Mouse (Mus musculus): Measurements from ENCODE around the gene Crygc. TPM values are rescaled to one million over a fixed set of nuclear protein-coding genes. Genes with fewer than 3 reads are reported as not detected.
"Not testable (repeated sequence)": the region's sequence is repeated elsewhere in the genome, so short reads cannot be mapped to it uniquely, and the experiment has no call there.

Gene Crygc
- polyA plus RNA-seq, 1 experiment from 2014 or later, result not detected

DNA sequence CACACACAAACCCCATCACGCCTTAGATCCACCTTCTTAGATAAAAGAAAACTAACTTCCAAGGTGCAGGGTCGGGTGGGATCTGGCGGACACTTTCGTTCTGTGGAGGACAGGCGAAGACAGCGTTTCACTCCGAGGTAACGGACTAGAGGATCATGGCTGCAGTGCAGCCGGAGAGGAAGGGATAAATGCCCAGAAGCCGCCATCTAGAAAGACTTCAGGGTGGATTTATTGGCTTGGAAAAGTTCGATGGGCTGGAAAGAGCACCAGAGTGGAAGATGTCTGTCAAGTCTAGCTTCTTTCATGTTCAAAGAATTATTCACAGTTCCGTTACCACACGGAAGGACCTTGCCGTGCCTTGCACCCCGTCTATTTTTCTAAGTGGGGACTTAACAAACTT lies 9.3 kb downstream of the Crygc start:
- Histone ChIP-seq H3K27me3 (replicated peaks; ENCODE audit: control insufficient read depth, insufficient read depth, low read length) (no peaks in the 10 kb centered on the region), H3K9me3 (ENCODE audit: control insufficient read depth) (no peaks in the 10 kb centered on the region), H3K4me1 (replicated peaks; ENCODE audit: control insufficient read depth, insufficient read depth, low read length) (no peaks in the 10 kb centered on the region), H3K4me2 (replicated peaks; ENCODE audit: low read depth) (no peak overlapping the region), H3K9ac (ENCODE audit: low read depth, low read length) (no peak overlapping the region), H3K4me3 (ENCODE audit: low read depth, low read length) (no peak overlapping the region), H3K36me3 (ENCODE audit: control insufficient read depth, insufficient read depth) (no peaks in the 10 kb centered on the region), H3K27ac (ENCODE audit: low read depth, low read length) (no peak overlapping the region)
- ATAC-seq, result no peak
- WGBS, result 87% methylated on average over 15 of the region's 15 CpGs
- no peak for TF ChIP-seq CTCF (IDR thresholded peaks at IDR 0.05; ENCODE audit: low read depth)

DNA sequence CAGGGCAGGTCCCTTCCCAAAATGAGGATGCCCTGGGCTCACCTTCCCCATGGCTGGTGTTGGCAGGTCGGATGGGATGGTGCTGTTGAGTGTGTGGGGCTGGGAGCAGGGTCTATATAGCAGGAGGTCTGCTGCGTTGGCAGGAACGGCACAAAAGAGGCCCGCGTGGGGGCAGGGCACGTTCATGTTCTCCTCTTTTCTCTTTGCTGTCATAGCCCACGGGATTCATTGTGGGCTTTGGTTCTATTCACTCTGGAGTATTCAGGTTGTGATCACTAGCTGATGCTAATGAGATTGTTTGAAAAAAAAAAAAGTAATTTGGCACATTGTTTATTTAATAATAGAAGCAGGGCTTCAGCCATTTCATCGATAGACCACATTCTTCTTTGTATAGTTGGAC lies 10.1 kb downstream of the Crygc start, which contains the start of gene Crygd:
TSS of gene Crygd (minus strand) at position 101 of the 400 bp plus-strand sequence.
- no peak within 1 kb of the TSS for H3K27ac ChIP-seq (ENCODE audit: low read depth, low read length)
- H3K9ac ChIP-seq (ENCODE audit: low read depth, low read length), result no peak within 1 kb of the TSS
- ATAC-seq, result no peak
- H3K4me2 ChIP-seq (replicated peaks; ENCODE audit: low read depth), result no peak within 1 kb of the TSS
- WGBS, result 87% methylated on average over 8 of the region's 8 CpGs
- H3K4me1 ChIP-seq (replicated peaks; ENCODE audit: control insufficient read depth, insufficient read depth, low read length), result no peaks in the 10 kb centered on the region
- H3K9me3 ChIP-seq (ENCODE audit: control insufficient read depth), result no peaks in the 10 kb centered on the region
- no peaks in the 10 kb centered on the region for H3K36me3 ChIP-seq (ENCODE audit: control insufficient read depth, insufficient read depth)
- TF ChIP-seq CTCF (IDR thresholded peaks at IDR 0.05; ENCODE audit: low read depth), result no peak
- no peaks in the 10 kb centered on the region for H3K27me3 ChIP-seq (replicated peaks; ENCODE audit: control insufficient read depth, insufficient read depth, low read length)
- no peak within 1 kb of the TSS for H3K4me3 ChIP-seq (ENCODE audit: low read depth, low read length)

DNA sequence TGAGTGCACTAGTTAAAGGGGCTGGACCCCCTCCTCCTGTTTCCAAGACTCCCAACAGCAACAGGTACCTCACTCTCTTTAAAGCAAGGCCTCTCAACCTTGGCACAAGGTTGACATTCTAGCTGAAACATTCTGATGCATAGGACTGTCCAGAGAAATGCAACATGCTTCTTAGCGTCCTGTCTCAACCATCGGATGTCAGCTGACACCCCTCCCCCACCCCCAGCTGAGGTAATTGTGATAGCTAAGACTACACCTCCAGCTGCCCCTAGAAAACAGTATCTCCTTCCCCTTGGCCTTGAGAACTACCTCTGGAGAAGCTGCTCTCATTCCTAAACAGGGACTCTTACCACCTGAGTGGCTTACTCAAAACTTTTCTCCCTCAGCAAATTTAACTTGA lies 21.3 kb downstream of the Crygc start:
- no peak overlapping the region for H3K4me2 ChIP-seq (replicated peaks; ENCODE audit: low read depth)
- H3K27ac ChIP-seq (ENCODE audit: low read depth, low read length), result no peak overlapping the region
- H3K36me3 ChIP-seq (ENCODE audit: control insufficient read depth, insufficient read depth), result no peaks in the 10 kb centered on the region
- ATAC-seq, result no peak
- WGBS, result 24% methylated on average over 2 of the region's 2 CpGs
- H3K4me1 ChIP-seq (replicated peaks; ENCODE audit: control insufficient read depth, insufficient read depth, low read length), result no peaks in the 10 kb centered on the region
- no peak overlapping the region for H3K9ac ChIP-seq (ENCODE audit: low read depth, low read length)
- no peak overlapping the region for H3K4me3 ChIP-seq (ENCODE audit: low read depth, low read length)
- H3K9me3 ChIP-seq (ENCODE audit: control insufficient read depth), result no peaks in the 10 kb centered on the region
- H3K27me3 ChIP-seq (replicated peaks; ENCODE audit: control insufficient read depth, insufficient read depth, low read length), result no peaks in the 10 kb centered on the region
- no peak for TF ChIP-seq CTCF (IDR thresholded peaks at IDR 0.05; ENCODE audit: low read depth)

DNA sequence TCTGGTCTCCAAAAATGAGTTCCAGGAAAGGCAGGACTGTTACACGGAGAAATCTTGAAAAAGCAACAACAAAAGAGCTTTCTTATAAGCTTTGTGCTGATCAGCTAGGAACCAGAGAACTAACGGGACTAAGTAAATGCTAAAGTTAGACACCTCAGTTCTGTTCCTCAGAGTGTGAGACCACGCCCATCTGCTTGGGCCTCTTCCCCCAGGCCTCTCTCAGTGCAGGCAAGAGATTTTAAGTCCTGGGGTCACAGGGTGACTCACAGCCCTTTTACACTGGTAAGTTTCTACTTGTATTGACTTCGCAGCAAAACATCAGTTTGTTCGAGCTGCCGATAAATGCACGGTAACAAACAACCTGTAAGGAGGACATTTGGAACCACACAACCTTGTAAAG lies 21.8 kb downstream of the Crygc start:
- ATAC-seq, result no peak
- H3K4me2 ChIP-seq (replicated peaks; ENCODE audit: low read depth), result no peak overlapping the region
- no peaks in the 10 kb centered on the region for H3K27me3 ChIP-seq (replicated peaks; ENCODE audit: control insufficient read depth, insufficient read depth, low read length)
- TF ChIP-seq CTCF (IDR thresholded peaks at IDR 0.05; ENCODE audit: low read depth), result no peak
- no peak overlapping the region for H3K9ac ChIP-seq (ENCODE audit: low read depth, low read length)
- H3K36me3 ChIP-seq (ENCODE audit: control insufficient read depth, insufficient read depth), result no peaks in the 10 kb centered on the region
- no peak overlapping the region for H3K4me3 ChIP-seq (ENCODE audit: low read depth, low read length)
- no peaks in the 10 kb centered on the region for H3K4me1 ChIP-seq (replicated peaks; ENCODE audit: control insufficient read depth, insufficient read depth, low read length)
- no peaks in the 10 kb centered on the region for H3K9me3 ChIP-seq (ENCODE audit: control insufficient read depth)
- H3K27ac ChIP-seq (ENCODE audit: low read depth, low read length), result no peak overlapping the region
- 63% methylated on average over 7 of the region's 7 CpGs for WGBS

DNA sequence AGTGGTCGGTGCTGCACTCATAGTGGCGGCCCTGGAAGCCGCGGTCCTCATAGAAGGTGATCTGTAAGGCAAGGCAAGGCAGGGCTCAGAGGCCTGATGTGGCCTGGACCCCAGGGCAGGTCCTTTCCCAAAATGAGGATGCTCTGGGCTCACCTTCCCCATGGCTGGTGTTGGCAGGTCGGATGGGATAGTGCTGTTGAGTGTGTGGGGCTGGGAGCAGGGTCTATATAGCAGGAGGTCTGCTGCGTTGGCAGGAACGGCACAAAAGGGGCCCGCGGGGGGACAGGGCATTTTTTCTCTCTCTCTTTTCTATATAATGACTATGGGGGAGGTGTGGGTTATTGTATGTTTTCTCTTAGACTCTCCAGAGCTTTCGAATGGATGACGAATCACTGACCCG lies 22.5 kb downstream of the Crygc start, which contains the start of gene Cryge:
TSS of gene Cryge (minus strand) at position 198 of the 400 bp plus-strand sequence.
- H3K27me3 ChIP-seq (replicated peaks; ENCODE audit: control insufficient read depth, insufficient read depth, low read length); ATAC-seq; H3K9me3 ChIP-seq (ENCODE audit: control insufficient read depth); H3K36me3 ChIP-seq (ENCODE audit: control insufficient read depth, insufficient read depth); H3K9ac ChIP-seq (ENCODE audit: low read depth, low read length); H3K4me1 ChIP-seq (replicated peaks; ENCODE audit: control insufficient read depth, insufficient read depth, low read length); H3K4me2 ChIP-seq (replicated peaks; ENCODE audit: low read depth); H3K4me3 ChIP-seq (ENCODE audit: low read depth, low read length); H3K27ac ChIP-seq (ENCODE audit: low read depth, low read length): not testable (repeated sequence)
- WGBS, result 68% methylated on average over 8 of the region's 12 CpGs

DNA sequence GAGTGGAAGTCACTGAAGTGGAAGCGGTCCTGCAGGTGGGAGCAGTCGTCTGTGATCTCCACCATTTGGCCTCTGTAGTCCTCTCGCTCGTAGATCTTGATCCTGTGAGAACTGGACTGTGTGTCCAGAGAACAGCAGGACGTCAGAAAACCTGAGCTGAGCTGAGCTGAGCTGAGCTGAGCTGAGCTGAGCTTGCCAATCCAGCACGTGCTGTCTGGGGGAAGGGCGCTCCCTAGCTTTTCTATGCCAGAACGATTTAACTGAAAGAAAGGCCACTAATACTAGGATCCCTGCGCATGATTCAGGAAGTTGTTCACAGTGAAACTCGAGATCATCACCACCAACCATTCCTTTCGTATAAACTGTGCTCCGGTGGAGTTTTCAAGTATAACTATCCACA lies 24.7 kb downstream of the Crygc start:
- no peak overlapping the region for H3K9ac ChIP-seq (ENCODE audit: low read depth, low read length)
- no peak overlapping the region for H3K4me3 ChIP-seq (ENCODE audit: low read depth, low read length)
- H3K4me2 ChIP-seq (replicated peaks; ENCODE audit: low read depth), result no peak overlapping the region
- no peaks in the 10 kb centered on the region for H3K36me3 ChIP-seq (ENCODE audit: control insufficient read depth, insufficient read depth)
- no peaks in the 10 kb centered on the region for H3K27me3 ChIP-seq (replicated peaks; ENCODE audit: control insufficient read depth, insufficient read depth, low read length)
- no peak overlapping the region for H3K27ac ChIP-seq (ENCODE audit: low read depth, low read length)
- ATAC-seq, result no peak
- H3K4me1 ChIP-seq (replicated peaks; ENCODE audit: control insufficient read depth, insufficient read depth, low read length), result no peaks in the 10 kb centered on the region
- no peaks in the 10 kb centered on the region for H3K9me3 ChIP-seq (ENCODE audit: control insufficient read depth)
- 62% methylated on average over 12 of the region's 12 CpGs for WGBS
- TF ChIP-seq CTCF (IDR thresholded peaks at IDR 0.05; ENCODE audit: low read depth), result no peak

Data from intestine, postnatal 0 days (tissue).